Mouse (Mus musculus): ENCODE measurements around the gene Sh3pxd2a.

GRCm38 (mm10) chr19:47402544-47402943, 61.7 kb downstream of the Sh3pxd2a start:
- TF ChIP-seq CTCF (IDR thresholded peaks at IDR 0.05; ENCODE audit: low read depth) (no peak), EP300 (IDR thresholded peaks at IDR 0.05; ENCODE audit: low read depth) (no peak)

Measured in heart, postnatal 0 days (tissue).